In genomic region chr8:105378673-105379072, GRCm38 (mm10) we compare ENCODE assay signal across 9 mouse cellular contexts. TPM values are rescaled to one million over a fixed set of nuclear protein-coding genes. Genes with fewer than 3 reads are reported as not detected.
DNase-seq lines count a peak whose midpoint lies in the region; ATAC-seq and TF ChIP-seq lines count a peak whose summit lies in the region.
"Had no signal": no experiment of that assay in that cellular context is flagged by ENCODE, and none has a peak within 500 bp of the region (broad histone marks: within the 10 kb centered on the region; RNA-seq: fewer than 3 reads in every experiment).

No protein-coding gene starts in this region.

- TF ChIP-seq CTCF in midbrain, postnatal 0 days (IDR thresholded peaks at IDR 0.05), result no peak
- no peak for TF ChIP-seq CTCF in kidney, adult 2 months (conservative IDR thresholded peaks at IDR 0.05; ENCODE audit: insufficient read depth, insufficient read length, low read depth, low read length)

- H3K4me1 ChIP-seq in midbrain, postnatal 0 days (ENCODE audit: insufficient read depth, low read length), result 0 out of 2 replicates have a peak, but pooled peaks cover 4% of the 10 kb centered on the region
- peaks cover 15% of the 10 kb centered on the region for H3K4me1 ChIP-seq in midbrain, embryonic 10.5 days
- H3K4me1 ChIP-seq in kidney, adult 2 months (ENCODE audit: control insufficient read depth, insufficient read depth, low read length), result no peaks in the 10 kb centered on the region
- H3K4me1 ChIP-seq in intestine, embryonic 15.5 days (replicated peaks), result 0 out of 2 replicates have a peak, but pooled peaks cover 6% of the 10 kb centered on the region
- no peaks in the 10 kb centered on the region for H3K4me1 ChIP-seq in midbrain, embryonic 15.5 days

- DNase-seq in cerebellum, postnatal 36 days, result peak; percentile 43 to 58
- no peak for DNase-seq in cerebellum, adult 9-11 months
- DNase-seq in midbrain, postnatal 0 days (ENCODE audit: low spot score), result peak; percentile 49
- DNase-seq in midbrain, embryonic 10.5 days (ENCODE audit: low spot score), result no peak
- DNase-seq in kidney, adult 2 months, result peak; percentile 83
- peak; percentile 76 for DNase-seq in lung, postnatal 36 days

- H3K9me3 ChIP-seq in midbrain, postnatal 0 days (ENCODE audit: low read length), result no peaks in the 10 kb centered on the region; the same call in 1 of the 2 replicates
- H3K9me3 ChIP-seq in midbrain, embryonic 10.5 days (replicated peaks), result peaks cover 10% of the 10 kb centered on the region; the same call in 1 of the 2 replicates
- H3K9me3 ChIP-seq in intestine, embryonic 15.5 days, result no peaks in the 10 kb centered on the region
- H3K9me3 ChIP-seq in midbrain, embryonic 15.5 days, result no peaks in the 10 kb centered on the region

- H3K9ac ChIP-seq in midbrain, postnatal 0 days (replicated peaks; ENCODE audit: low read length, poor library complexity, severe bottlenecking), result no peak overlapping the region
- no peak overlapping the region for H3K9ac ChIP-seq in intestine, embryonic 15.5 days
- no peak overlapping the region for H3K9ac ChIP-seq in midbrain, embryonic 15.5 days

- WGBS in midbrain, postnatal 0 days, result 62% methylated on average over 19 of the region's 19 CpGs
- WGBS in midbrain, embryonic 10.5 days, result 85% methylated on average over 19 of the region's 19 CpGs
- 23% methylated on average over 19 of the region's 19 CpGs for WGBS in kidney, adult 2 months
- 50% methylated on average over 19 of the region's 19 CpGs for WGBS in intestine, embryonic 15.5 days
- WGBS in midbrain, embryonic 15.5 days, result 68% methylated on average over 19 of the region's 19 CpGs

- H3K4me2 ChIP-seq in midbrain, postnatal 0 days (ENCODE audit: low read depth, low read length, poor library complexity, severe bottlenecking), result no peak overlapping the region
- H3K4me2 ChIP-seq in intestine, embryonic 15.5 days (replicated peaks), result no peak overlapping the region
- no peak overlapping the region for H3K4me2 ChIP-seq in midbrain, embryonic 15.5 days

- no peak for TF ChIP-seq POLR2A in kidney, adult 2 months (IDR thresholded peaks at IDR 0.05; ENCODE audit: low read depth, low read length)

- H3K27me3 ChIP-seq in midbrain, postnatal 0 days (ENCODE audit: insufficient read depth, low read length), result no peaks in the 10 kb centered on the region
- peaks cover 9% of the 10 kb centered on the region; the same call in 1 of the 2 replicates for H3K27me3 ChIP-seq in midbrain, embryonic 10.5 days (ENCODE audit: low read depth, poor library complexity, severe bottlenecking)
- H3K27me3 ChIP-seq in kidney, adult 2 months (replicated peaks; ENCODE audit: control insufficient read depth, insufficient read depth, low read length), result no peaks in the 10 kb centered on the region
- H3K27me3 ChIP-seq in intestine, embryonic 15.5 days (replicated peaks), result 0 out of 2 replicates have a peak, but pooled peaks cover 2% of the 10 kb centered on the region
- H3K27me3 ChIP-seq in midbrain, embryonic 15.5 days (replicated peaks), result no peaks in the 10 kb centered on the region

- H3K27ac ChIP-seq in midbrain, postnatal 0 days (ENCODE audit: low read depth, low read length), result no peak overlapping the region
- H3K27ac ChIP-seq in midbrain, embryonic 10.5 days (replicated peaks), result no peak overlapping the region
- no peak overlapping the region for H3K27ac ChIP-seq in kidney, adult 2 months (ENCODE audit: insufficient read depth, low read depth, low read length)
- no peak overlapping the region for H3K27ac ChIP-seq in intestine, embryonic 15.5 days
- no peak overlapping the region for H3K27ac ChIP-seq in midbrain, embryonic 15.5 days

- H3K4me3 ChIP-seq in midbrain, postnatal 0 days (ENCODE audit: low read depth, low read length), result no peak overlapping the region
- no peak overlapping the region for H3K4me3 ChIP-seq in midbrain, embryonic 10.5 days
- H3K4me3 ChIP-seq in kidney, adult 2 months (ENCODE audit: insufficient read depth, low read depth, low read length), result no peak overlapping the region
- H3K4me3 ChIP-seq in intestine, embryonic 15.5 days (replicated peaks), result no peak overlapping the region
- no peak overlapping the region for H3K4me3 ChIP-seq in midbrain, embryonic 15.5 days
- H3K4me3 ChIP-seq: megakaryocyte, embryonic 14.5 days had no signal

- no peaks in the 10 kb centered on the region for H3K36me3 ChIP-seq in midbrain, postnatal 0 days (ENCODE audit: insufficient read depth, low read length)
- H3K36me3 ChIP-seq in midbrain, embryonic 10.5 days, result no peaks in the 10 kb centered on the region
- H3K36me3 ChIP-seq in kidney, adult 2 months (ENCODE audit: control insufficient read depth, insufficient read depth, low read length), result no peaks in the 10 kb centered on the region
- no peaks in the 10 kb centered on the region for H3K36me3 ChIP-seq in intestine, embryonic 15.5 days
- no peaks in the 10 kb centered on the region for H3K36me3 ChIP-seq in midbrain, embryonic 15.5 days (replicated peaks)

- ATAC-seq in midbrain, postnatal 0 days (ENCODE audit: low FRiP score), result no peak
- no peak for ATAC-seq in intestine, embryonic 15.5 days
- ATAC-seq in midbrain, embryonic 15.5 days (replicated peaks), result no peak

RNA-seq across cellular contexts. Expression of gene Plekhg4, which starts 5.6 kb away (rescaled TPM):
- 6.3 and 8.7 TPM in 2 replicates for total RNA-seq in midbrain, postnatal 0 days (2014; rRNA removed)
- polyA plus RNA-seq in midbrain, postnatal 0 days (2015; fragmentation: Nextera tagmentation; extraction: Ambion mirVana), result 1.7 and 2.5 TPM in 2 replicates
- 0.49 and 0.51 TPM in 2 replicates for polyA plus RNA-seq in midbrain, embryonic 10.5 days (2016; fragmentation: Nextera tagmentation; extraction: Ambion mirVana)
- polyA plus RNA-seq in kidney, adult 2 months (2012; rRNA removed), result 0.14 and 0.18 TPM in 2 replicates
- 0.10 and 0.27 TPM in 2 replicates for polyA plus RNA-seq in intestine, embryonic 15.5 days (2015; fragmentation: Nextera tagmentation; extraction: Ambion mirVana)
- 2.1 and 2.4 TPM in 2 replicates for polyA plus RNA-seq in midbrain, embryonic 15.5 days (2015; fragmentation: Nextera tagmentation; extraction: Ambion mirVana)

RNA-seq across cellular contexts. Expression of gene Slc9a5, which starts 30.0 kb away (rescaled TPM):
- 28.3 and 28.4 TPM in 2 replicates for total RNA-seq in midbrain, postnatal 0 days (2014; rRNA removed)
- 12.8 and 14.4 TPM in 2 replicates for polyA plus RNA-seq in midbrain, postnatal 0 days (2015; fragmentation: Nextera tagmentation; extraction: Ambion mirVana)
- polyA plus RNA-seq in midbrain, embryonic 10.5 days (2016; fragmentation: Nextera tagmentation; extraction: Ambion mirVana), result 4.1 TPM in 2 replicates
- 1.9 and 2.5 TPM in 2 replicates for polyA plus RNA-seq in kidney, adult 2 months (2012; rRNA removed)
- 1.4 and 1.7 TPM in 2 replicates for polyA plus RNA-seq in intestine, embryonic 15.5 days (2015; fragmentation: Nextera tagmentation; extraction: Ambion mirVana)
- polyA plus RNA-seq in midbrain, embryonic 15.5 days (2015; fragmentation: Nextera tagmentation; extraction: Ambion mirVana), result 12.0 and 12.2 TPM in 2 replicates

RNA-seq across cellular contexts. Expression of gene Fhod1, which starts 30.9 kb away (rescaled TPM):
- total RNA-seq in midbrain, postnatal 0 days (2014; rRNA removed), result 3.8 and 4.4 TPM in 2 replicates
- 0.48 and 0.56 TPM in 2 replicates for polyA plus RNA-seq in midbrain, postnatal 0 days (2015; fragmentation: Nextera tagmentation; extraction: Ambion mirVana)
- polyA plus RNA-seq in midbrain, embryonic 10.5 days (2016; fragmentation: Nextera tagmentation; extraction: Ambion mirVana), result 1.9 and 2.2 TPM in 2 replicates
- 18.2 and 20.0 TPM in 2 replicates for polyA plus RNA-seq in kidney, adult 2 months (2012; rRNA removed)
- polyA plus RNA-seq in intestine, embryonic 15.5 days (2015; fragmentation: Nextera tagmentation; extraction: Ambion mirVana), result 1.3 and 1.9 TPM in 2 replicates
- polyA plus RNA-seq in midbrain, embryonic 15.5 days (2015; fragmentation: Nextera tagmentation; extraction: Ambion mirVana), result 0.88 and 1.2 TPM in 2 replicates

RNA-seq across cellular contexts. Expression of gene Kctd19, which starts 34.6 kb away (rescaled TPM):
- 0.09 and 0.16 TPM in 2 replicates for total RNA-seq in midbrain, postnatal 0 days (2014; rRNA removed)
- 0.27 TPM in 2 replicates for polyA plus RNA-seq in midbrain, postnatal 0 days (2015; fragmentation: Nextera tagmentation; extraction: Ambion mirVana)
- 0.07 TPM in 1 of 2 replicates, not detected in the other for polyA plus RNA-seq in midbrain, embryonic 10.5 days (2016; fragmentation: Nextera tagmentation; extraction: Ambion mirVana)
- 0.08 and 0.17 TPM in 2 replicates for polyA plus RNA-seq in kidney, adult 2 months (2012; rRNA removed)
- polyA plus RNA-seq in intestine, embryonic 15.5 days (2015; fragmentation: Nextera tagmentation; extraction: Ambion mirVana), result 0.05 TPM in 1 of 2 replicates, not detected in the other
- polyA plus RNA-seq in midbrain, embryonic 15.5 days (2015; fragmentation: Nextera tagmentation; extraction: Ambion mirVana), result not detected in 2 replicates

RNA-seq across cellular contexts. Expression of gene Lrrc36, which starts 34.7 kb away (rescaled TPM):
- total RNA-seq in midbrain, postnatal 0 days (2014; rRNA removed), result 0.28 and 0.93 TPM in 2 replicates
- 0.86 and 0.99 TPM in 2 replicates for polyA plus RNA-seq in midbrain, postnatal 0 days (2015; fragmentation: Nextera tagmentation; extraction: Ambion mirVana)
- 2.6 and 3.7 TPM in 2 replicates for polyA plus RNA-seq in midbrain, embryonic 10.5 days (2016; fragmentation: Nextera tagmentation; extraction: Ambion mirVana)
- 0.33 and 0.45 TPM in 2 replicates for polyA plus RNA-seq in kidney, adult 2 months (2012; rRNA removed)
- 0.24 and 0.26 TPM in 2 replicates for polyA plus RNA-seq in intestine, embryonic 15.5 days (2015; fragmentation: Nextera tagmentation; extraction: Ambion mirVana)
- 0.97 and 1.3 TPM in 2 replicates for polyA plus RNA-seq in midbrain, embryonic 15.5 days (2015; fragmentation: Nextera tagmentation; extraction: Ambion mirVana)

Comparison
In these comparisons a context has a peak if more than half of its experiments do, and no peak if none do; other contexts are left out.
1. DNase-seq: peak in cerebellum, postnatal 36 days (2 of 2), midbrain, postnatal 0 days (single experiment), kidney, adult 2 months (single experiment) and lung, postnatal 36 days (single experiment); none in cerebellum, adult 9-11 months (single experiment) and midbrain, embryonic 10.5 days (single experiment).